Mouse (Mus musculus): Measurements from ENCODE around the gene Olfr237-ps1. TPM values are rescaled to one million over a fixed set of nuclear protein-coding genes. Genes with fewer than 3 reads are reported as not detected.
A peak's percentile ranks its signal among the peaks of the same experiment; 100 is the strongest.
"Not testable (repeated sequence)": the region's sequence is repeated elsewhere in the genome, so short reads cannot be mapped to it uniquely, and the experiment has no call there.

The Olfr237-ps1 gene
- not detected in 2 replicates for polyA plus RNA-seq (2014; fragmentation: Nextera tagmentation; extraction: Ambion mirVana)

DNA sequence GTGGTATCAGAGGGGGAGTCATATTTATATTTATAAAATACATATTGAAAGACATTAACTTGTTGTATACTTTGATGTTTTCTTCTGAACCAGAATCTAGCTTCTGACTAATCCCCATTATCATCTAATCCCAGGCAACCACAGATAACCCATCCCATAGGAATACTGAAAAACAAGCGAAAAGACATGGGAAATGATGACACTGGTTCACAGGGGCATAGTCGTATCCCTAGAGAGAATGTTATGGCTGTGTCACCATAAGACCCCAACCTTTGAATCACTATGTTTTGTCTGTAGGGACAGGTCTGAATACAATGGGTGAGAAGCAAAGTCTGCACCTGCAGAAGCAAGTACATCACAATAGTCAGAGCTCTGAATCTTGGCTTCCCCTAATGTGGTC lies at the start of gene Olfr237-ps1:
Gene Olfr237-ps1 (plus strand): TSS at position 301 of the 400 bp plus-strand sequence.
- DNase-seq (ENCODE audit: low spot score); H3K4me1 ChIP-seq (ENCODE audit: control insufficient read depth, insufficient read depth, low read length); H3K9ac ChIP-seq (ENCODE audit: low read length); ATAC-seq; H3K4me2 ChIP-seq (ENCODE audit: low read length); H3K27me3 ChIP-seq (replicated peaks; ENCODE audit: control insufficient read depth, insufficient read depth, low read length); H3K36me3 ChIP-seq (ENCODE audit: control insufficient read depth, insufficient read depth, low read length); H3K27ac ChIP-seq (ENCODE audit: low read depth, low read length); H3K9me3 ChIP-seq (replicated peaks; ENCODE audit: control insufficient read depth, low read length); H3K4me3 ChIP-seq (ENCODE audit: low read depth, low read length): not testable (repeated sequence)
- WGBS: 89% methylated on average over 2 of the region's 2 CpGs

DNA sequence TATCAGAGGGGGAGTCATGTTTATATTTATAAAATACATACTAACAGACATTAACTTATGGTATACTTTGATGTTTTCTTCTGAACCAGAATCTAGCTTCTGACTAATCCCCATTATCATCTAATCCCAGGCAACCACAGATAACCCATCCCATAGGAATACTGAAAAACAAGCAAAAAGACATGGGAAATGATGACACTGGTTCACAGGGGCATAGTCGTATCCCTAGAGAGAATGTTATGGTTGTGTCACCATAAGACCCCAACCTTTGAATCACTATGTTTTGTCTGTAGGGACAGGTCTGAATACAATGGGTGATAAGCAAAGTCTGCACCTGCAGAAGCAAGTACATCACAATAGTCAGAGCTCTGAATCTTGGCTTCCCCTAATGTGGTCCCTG lies 40.3 kb upstream of the Olfr237-ps1 start, which contains the start of gene Olfr441:
Gene Olfr441 (plus strand): TSS at position 301 of the 400 bp plus-strand sequence.
- not testable (repeated sequence) for ATAC-seq; DNase-seq (ENCODE audit: low spot score); H3K9me3 ChIP-seq (replicated peaks; ENCODE audit: control insufficient read depth, low read length); H3K4me2 ChIP-seq (ENCODE audit: low read length); H3K9ac ChIP-seq (ENCODE audit: low read length); H3K4me1 ChIP-seq (ENCODE audit: control insufficient read depth, insufficient read depth, low read length); H3K27me3 ChIP-seq (replicated peaks; ENCODE audit: control insufficient read depth, insufficient read depth, low read length); H3K4me3 ChIP-seq (ENCODE audit: low read depth, low read length); H3K36me3 ChIP-seq (ENCODE audit: control insufficient read depth, insufficient read depth, low read length); H3K27ac ChIP-seq (ENCODE audit: low read depth, low read length)
- WGBS: 86% methylated on average over 1 of the region's 1 CpGs

DNA sequence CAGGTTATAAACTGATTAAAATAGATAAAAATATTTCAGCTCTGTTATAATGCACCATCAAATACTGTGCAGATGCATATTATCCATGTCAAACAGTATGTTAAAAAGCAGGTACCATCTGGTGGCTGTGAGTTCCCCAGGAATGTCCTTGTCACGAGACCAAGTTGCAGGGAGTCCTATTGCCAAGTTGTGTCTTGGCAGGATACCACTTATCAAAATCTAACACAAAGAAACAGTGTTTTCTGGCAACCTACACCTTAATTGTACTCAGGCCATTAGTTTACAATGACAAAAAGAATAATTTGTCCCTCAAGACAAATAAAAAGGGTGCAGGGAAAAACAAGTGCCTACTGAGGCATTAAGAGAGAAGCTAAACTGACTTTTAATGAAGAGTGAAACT lies 13.1 kb downstream of the Olfr237-ps1 start:
- ATAC-seq: no peak

DNA sequence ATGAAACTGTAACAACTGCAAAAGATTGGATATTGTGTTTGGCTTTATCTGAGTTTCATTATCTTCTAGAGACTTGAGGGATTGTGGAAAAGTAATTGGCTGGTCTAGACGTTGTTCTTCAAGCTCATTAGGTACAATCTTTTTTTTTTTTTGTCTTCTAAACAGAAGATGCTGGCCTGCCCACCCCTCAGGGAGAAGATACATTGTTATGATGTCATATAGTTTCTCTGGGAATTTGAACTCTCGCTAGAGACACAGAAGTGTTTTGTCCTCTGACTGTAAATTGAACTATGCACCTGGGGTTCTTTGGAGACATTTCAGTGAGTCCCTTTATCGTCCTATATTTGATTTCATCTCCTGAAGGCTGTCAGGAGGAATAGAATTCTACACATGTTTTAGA lies 16.6 kb downstream of the Olfr237-ps1 start, which contains the start of gene Olfr437:
Gene Olfr437 (plus strand): TSS at position 301 of the 400 bp plus-strand sequence.
- H3K4me3 ChIP-seq (ENCODE audit: low read depth, low read length): no peak within 1 kb of the TSS
- DNase-seq (ENCODE audit: low spot score) (no peak), ATAC-seq (no peak)
- H3K9me3 ChIP-seq (replicated peaks; ENCODE audit: control insufficient read depth, low read length): no peaks in the 10 kb centered on the region
- H3K4me2 ChIP-seq (ENCODE audit: low read length): no peak within 1 kb of the TSS
- 70% methylated on average over 3 of the region's 3 CpGs for WGBS
- H3K9ac ChIP-seq (ENCODE audit: low read length): no peak within 1 kb of the TSS
- H3K27me3 ChIP-seq (replicated peaks; ENCODE audit: control insufficient read depth, insufficient read depth, low read length): no peaks in the 10 kb centered on the region
- H3K4me1 ChIP-seq (ENCODE audit: control insufficient read depth, insufficient read depth, low read length): no peaks in the 10 kb centered on the region
- no peaks in the 10 kb centered on the region for H3K36me3 ChIP-seq (ENCODE audit: control insufficient read depth, insufficient read depth, low read length)
- no peak within 1 kb of the TSS for H3K27ac ChIP-seq (ENCODE audit: low read depth, low read length)

More for the DNA sequence above, 13.1 kb downstream of the Olfr237-ps1 start:
- Histone ChIP-seq H3K4me3 (ENCODE audit: low read depth, low read length) (no peak overlapping the region), H3K9me3 (replicated peaks; ENCODE audit: control insufficient read depth, low read length) (no peaks in the 10 kb centered on the region), H3K9ac (ENCODE audit: low read length) (no peak overlapping the region), H3K27ac (ENCODE audit: low read depth, low read length) (no peak overlapping the region), H3K4me2 (ENCODE audit: low read length) (no peak overlapping the region), H3K36me3 (ENCODE audit: control insufficient read depth, insufficient read depth, low read length) (no peaks in the 10 kb centered on the region), H3K4me1 (ENCODE audit: control insufficient read depth, insufficient read depth, low read length) (no peaks in the 10 kb centered on the region), H3K27me3 (replicated peaks; ENCODE audit: control insufficient read depth, insufficient read depth, low read length) (no peaks in the 10 kb centered on the region)
- DNase-seq (ENCODE audit: low spot score): peak; percentile 26
- WGBS: 30% methylated on average over 1 of the region's 1 CpGs

DNA sequence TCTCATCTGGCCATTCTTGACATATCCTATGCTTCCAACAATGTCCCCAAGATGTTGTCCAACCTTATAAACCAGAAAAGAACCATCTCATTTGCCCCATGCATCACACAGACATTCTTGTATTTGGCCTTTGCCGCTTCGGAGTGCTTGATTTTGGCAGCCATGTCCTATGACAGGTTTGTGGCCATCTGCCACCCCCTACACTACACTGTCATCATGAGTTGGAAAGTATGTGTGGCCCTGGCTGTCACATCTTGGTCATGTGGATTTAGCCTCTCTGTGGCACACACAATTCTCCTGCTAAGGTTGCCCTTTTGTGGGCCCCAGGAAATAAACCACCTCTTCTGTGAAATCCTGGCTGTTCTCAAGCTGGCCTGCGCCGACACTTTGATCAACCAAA lies 20.9 kb downstream of the Olfr237-ps1 start:
- no peaks in the 10 kb centered on the region for H3K27me3 ChIP-seq (replicated peaks; ENCODE audit: control insufficient read depth, insufficient read depth, low read length)
- DNase-seq (ENCODE audit: low spot score) (no peak), ATAC-seq (no peak)
- no peak overlapping the region for H3K4me3 ChIP-seq (ENCODE audit: low read depth, low read length)
- H3K36me3 ChIP-seq (ENCODE audit: control insufficient read depth, insufficient read depth, low read length): no peaks in the 10 kb centered on the region
- H3K9me3 ChIP-seq (replicated peaks; ENCODE audit: control insufficient read depth, low read length): no peaks in the 10 kb centered on the region
- no peak overlapping the region for H3K9ac ChIP-seq (ENCODE audit: low read length)
- 91% methylated on average over 4 of the region's 4 CpGs for WGBS
- H3K4me2 ChIP-seq (ENCODE audit: low read length): no peak overlapping the region
- no peak overlapping the region for H3K27ac ChIP-seq (ENCODE audit: low read depth, low read length)
- no peaks in the 10 kb centered on the region for H3K4me1 ChIP-seq (ENCODE audit: control insufficient read depth, insufficient read depth, low read length)

DNA sequence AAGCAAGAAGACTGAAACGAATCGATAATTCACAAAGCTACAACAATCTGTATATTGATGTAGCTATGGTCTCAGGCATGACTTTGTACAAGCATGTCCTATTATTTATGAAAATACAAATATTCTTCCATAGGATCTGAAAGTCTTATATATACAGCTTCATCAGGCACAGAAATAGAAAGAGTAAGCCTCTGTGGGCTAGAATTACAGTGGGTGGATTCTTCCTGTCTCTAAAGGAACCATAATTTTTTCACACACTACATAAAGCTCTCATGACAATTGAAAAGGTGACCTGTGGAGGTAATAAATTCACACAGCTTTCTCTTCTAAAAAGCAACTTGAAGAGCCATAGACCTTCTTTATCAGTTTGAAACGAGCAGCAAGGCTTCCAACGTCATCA lies 25.5 kb downstream of the Olfr237-ps1 start, which contains the start of gene Olfr13:
Gene Olfr13 (plus strand): TSS at position 301 of the 400 bp plus-strand sequence.
- Histone ChIP-seq H3K4me1 (ENCODE audit: control insufficient read depth, insufficient read depth, low read length) (no peaks in the 10 kb centered on the region), H3K36me3 (ENCODE audit: control insufficient read depth, insufficient read depth, low read length) (no peaks in the 10 kb centered on the region), H3K27me3 (replicated peaks; ENCODE audit: control insufficient read depth, insufficient read depth, low read length) (no peaks in the 10 kb centered on the region), H3K4me3 (ENCODE audit: low read depth, low read length) (no peak within 1 kb of the TSS), H3K27ac (ENCODE audit: low read depth, low read length) (no peak within 1 kb of the TSS), H3K9ac (ENCODE audit: low read length) (no peak within 1 kb of the TSS), H3K4me2 (ENCODE audit: low read length) (no peak within 1 kb of the TSS), H3K9me3 (replicated peaks; ENCODE audit: control insufficient read depth, low read length) (no peaks in the 10 kb centered on the region)
- 80% methylated on average over 4 of the region's 4 CpGs for WGBS
- DNase-seq (ENCODE audit: low spot score) (no peak), ATAC-seq (no peak)

DNA sequence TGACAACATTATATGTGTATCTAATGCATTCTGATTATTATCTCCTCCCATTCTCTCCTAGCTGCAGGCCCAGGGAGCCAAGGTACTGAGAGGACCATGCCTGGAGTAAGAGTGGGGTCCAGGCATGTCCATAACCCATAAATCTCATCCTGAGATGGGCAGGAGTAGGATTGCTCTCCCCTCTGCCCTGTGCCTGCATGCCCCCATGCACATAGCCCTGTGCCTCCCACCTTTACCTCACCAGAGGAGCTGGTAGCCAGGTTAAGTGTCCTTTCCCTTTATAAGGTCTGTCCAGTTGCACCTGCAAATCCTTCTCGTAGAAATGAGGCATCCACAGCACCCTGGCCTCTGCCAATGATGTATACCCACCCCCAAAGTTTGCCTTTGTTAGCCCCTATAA lies 31.8 kb downstream of the Olfr237-ps1 start:
- Histone ChIP-seq H3K4me2 (ENCODE audit: low read length) (no peak overlapping the region), H3K27me3 (replicated peaks; ENCODE audit: control insufficient read depth, insufficient read depth, low read length) (no peaks in the 10 kb centered on the region), H3K9ac (ENCODE audit: low read length) (no peak overlapping the region), H3K27ac (ENCODE audit: low read depth, low read length) (no peak overlapping the region), H3K9me3 (replicated peaks; ENCODE audit: control insufficient read depth, low read length) (no peaks in the 10 kb centered on the region), H3K36me3 (ENCODE audit: control insufficient read depth, insufficient read depth, low read length) (no peaks in the 10 kb centered on the region), H3K4me1 (ENCODE audit: control insufficient read depth, insufficient read depth, low read length) (0 out of 2 replicates have a peak, but pooled peaks cover 2% of the 10 kb centered on the region), H3K4me3 (ENCODE audit: low read depth, low read length) (no peak overlapping the region)
- ATAC-seq: no peak; the same call in 1 of the 2 replicates
- DNase-seq (ENCODE audit: low spot score): no peak
- 71% methylated on average over 1 of the region's 1 CpGs for WGBS

DNA sequence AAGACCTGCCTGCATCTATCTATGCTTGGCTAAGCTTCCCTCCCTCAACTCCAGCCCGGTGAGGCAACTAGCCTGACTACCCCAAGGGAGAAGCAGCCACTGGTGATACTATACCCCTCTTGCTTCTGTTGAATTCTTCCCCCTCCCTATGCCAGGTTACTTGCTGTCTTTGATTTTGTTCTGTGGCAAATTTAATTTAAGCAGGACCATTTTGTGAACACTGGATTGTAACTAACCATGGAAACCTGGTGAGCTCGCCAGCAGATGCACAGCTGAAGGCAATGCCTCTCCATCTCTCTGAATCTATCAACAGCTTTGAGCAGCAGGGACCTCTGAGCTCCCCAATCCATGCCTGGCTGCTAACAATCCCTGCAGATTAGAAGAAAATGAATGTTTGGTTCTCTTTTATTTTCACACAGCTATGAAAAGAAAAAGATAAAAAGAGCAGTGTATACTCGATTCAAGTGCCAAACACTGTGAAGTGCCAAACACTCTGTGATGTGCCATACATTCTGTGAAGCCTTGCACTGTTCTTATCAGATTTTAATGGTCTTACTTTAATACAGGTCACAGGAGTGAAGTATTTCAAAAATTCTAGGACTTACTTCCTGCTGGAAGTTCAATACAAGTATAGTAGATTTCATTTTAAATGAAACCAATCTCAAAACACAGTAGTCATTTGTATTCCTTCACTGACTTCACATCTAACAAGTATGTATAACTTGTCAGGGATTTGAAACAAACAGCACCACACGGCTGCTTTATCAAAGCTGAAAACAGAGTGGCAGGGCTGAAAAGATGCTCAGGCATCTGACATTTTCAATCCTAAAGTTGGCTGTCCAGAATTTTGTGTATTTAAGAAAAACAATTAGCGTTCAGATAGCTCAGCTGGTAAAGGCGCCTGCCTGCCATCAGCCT lies 32.5 kb downstream of the Olfr237-ps1 start:
- Histone ChIP-seq H3K9me3 (replicated peaks; ENCODE audit: control insufficient read depth, low read length) (no peaks in the 10 kb centered on the region), H3K4me1 (ENCODE audit: control insufficient read depth, insufficient read depth, low read length) (0 out of 2 replicates have a peak, but pooled peaks cover 2% of the 10 kb centered on the region), H3K4me3 (ENCODE audit: low read depth, low read length) (no peak overlapping the region), H3K27ac (ENCODE audit: low read depth, low read length) (no peak overlapping the region), H3K27me3 (replicated peaks; ENCODE audit: control insufficient read depth, insufficient read depth, low read length) (no peaks in the 10 kb centered on the region), H3K36me3 (ENCODE audit: control insufficient read depth, insufficient read depth, low read length) (no peaks in the 10 kb centered on the region), H3K4me2 (ENCODE audit: low read length) (no peak overlapping the region), H3K9ac (ENCODE audit: low read length) (no peak overlapping the region)
- DNase-seq (ENCODE audit: low spot score): peak; percentile 47
- 47% methylated on average over 6 of the region's 6 CpGs for WGBS
- ATAC-seq: peak; percentile 66; the same call in 1 of the 2 replicates

DNA sequence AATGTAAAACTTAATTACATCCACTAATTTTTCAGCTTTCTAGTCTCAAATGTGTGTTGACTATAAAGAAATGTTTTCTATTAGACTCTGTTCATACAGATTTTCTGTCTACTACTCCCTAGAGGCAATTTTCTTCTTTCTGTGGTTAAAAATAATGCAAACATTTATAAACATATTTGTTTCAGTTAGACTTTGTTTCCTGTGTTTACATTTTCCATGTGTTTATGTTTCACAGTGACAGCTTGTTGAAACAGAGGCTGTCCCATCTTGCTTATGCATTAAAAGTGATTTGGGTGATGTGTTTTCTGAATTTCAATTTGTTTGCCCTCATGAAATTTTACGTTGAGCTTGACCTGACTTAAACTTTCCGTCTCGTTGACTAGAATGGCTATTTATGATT lies 44.6 kb downstream of the Olfr237-ps1 start:
- Histone ChIP-seq H3K27me3 (replicated peaks; ENCODE audit: control insufficient read depth, insufficient read depth, low read length) (no peaks in the 10 kb centered on the region), H3K9me3 (replicated peaks; ENCODE audit: control insufficient read depth, low read length) (no peaks in the 10 kb centered on the region), H3K4me2 (ENCODE audit: low read length) (no peak overlapping the region), H3K4me1 (ENCODE audit: control insufficient read depth, insufficient read depth, low read length) (no peaks in the 10 kb centered on the region), H3K4me3 (ENCODE audit: low read depth, low read length) (no peak overlapping the region), H3K36me3 (ENCODE audit: control insufficient read depth, insufficient read depth, low read length) (no peaks in the 10 kb centered on the region), H3K27ac (ENCODE audit: low read depth, low read length) (no peak overlapping the region), H3K9ac (ENCODE audit: low read length) (no peak overlapping the region)
- WGBS: 83% methylated on average over 3 of the region's 3 CpGs
- DNase-seq (ENCODE audit: low spot score): no peak
- ATAC-seq: no peak
